Mouse (Mus musculus) small intestine, adult 2 months (tissue): ENCODE measurements around the gene Wdfy4.

Experiments
- CTCF ChIP-seq: fragments of 200-500 bp; IDR thresholded peaks from 2 replicates; pipeline ENCODE4 v1.5.1; 2012; ENCODE audit warnings: low read depth, mild to moderate bottlenecking, control low read depth, inconsistent platforms, low read length, moderate library complexity, mixed read lengths; ENCODE audit not compliant: insufficient replicate concordance, insufficient read length; ENCODE audit errors: extremely low read depth
- POLR2A ChIP-seq: fragments of 200-500 bp; IDR thresholded peaks from 2 replicates; pipeline ENCODE4 v1.6.1; 2012; ENCODE audit warnings: low read depth, mild to moderate bottlenecking, control low read depth, inconsistent platforms, low read length, moderate library complexity

GRCm38 (mm10) chr14:33214767-33215128 is 29.4 kb upstream of the Wdfy4 start:
- TF ChIP-seq POLR2A, result no peak
- no peak for TF ChIP-seq CTCF
